Mouse (Mus musculus): ENCODE data around the gene G6pc3. TPM values are rescaled to one million over a fixed set of nuclear protein-coding genes. Genes with fewer than 3 reads are reported as not detected.

Gene G6pc3
- polyA plus RNA-seq, 1 experiment: 56.5 TPM

GRCm38 (mm10) chr11:102209742-102210141 is 20.3 kb downstream of the G6pc3 start:
- Histone ChIP-seq H3K27ac (ENCODE audit: control insufficient read depth, insufficient read depth, low read length) (no peak overlapping the region), H3K4me1 (replicated peaks; ENCODE audit: control insufficient read depth, insufficient read depth, low read length) (peaks cover 32% of the 10 kb centered on the region), H3K36me3 (ENCODE audit: control insufficient read depth, insufficient read depth, low read length) (no peaks in the 10 kb centered on the region), H3K4me3 (ENCODE audit: control insufficient read depth, insufficient read depth, low read length) (no peak overlapping the region), H3K27me3 (ENCODE audit: control insufficient read depth, insufficient read depth, low read length) (no peaks in the 10 kb centered on the region)
- WGBS: 29% methylated on average over 2 of the region's 2 CpGs
- peak; percentile 30 for DNase-seq
- TF ChIP-seq POLR2A (IDR thresholded peaks at IDR 0.05; ENCODE audit: control insufficient read depth, extremely low read depth, insufficient read depth, low read length, poor library complexity) (no peak), CTCF (IDR thresholded peaks at IDR 0.05; ENCODE audit: borderline replicate concordance, control insufficient read depth, extremely low read depth, insufficient read depth, low read length, poor library complexity) (peak; percentile 48; the same call in 1 of the 2 replicates)

- H3K4me1 ChIP-seq (replicated peaks; ENCODE audit: control insufficient read depth, insufficient read depth, low read length): peaks cover 36% of the 10 kb centered on the region
- 88% methylated on average over 3 of the region's 3 CpGs for WGBS
- TF ChIP-seq POLR2A (IDR thresholded peaks at IDR 0.05; ENCODE audit: control insufficient read depth, extremely low read depth, insufficient read depth, low read length, poor library complexity) (no peak), CTCF (IDR thresholded peaks at IDR 0.05; ENCODE audit: borderline replicate concordance, control insufficient read depth, extremely low read depth, insufficient read depth, low read length, poor library complexity) (no peak)
- no peak overlapping the region for H3K4me3 ChIP-seq (ENCODE audit: control insufficient read depth, insufficient read depth, low read length)
- no peak overlapping the region for H3K27ac ChIP-seq (ENCODE audit: control insufficient read depth, insufficient read depth, low read length)
- H3K36me3 ChIP-seq (ENCODE audit: control insufficient read depth, insufficient read depth, low read length): no peaks in the 10 kb centered on the region
- DNase-seq: no peak
- no peaks in the 10 kb centered on the region for H3K27me3 ChIP-seq (ENCODE audit: control insufficient read depth, insufficient read depth, low read length)
These were observed 20.8 kb downstream of the G6pc3 start for GRCm38 (mm10) chr11:102210185-102210584.

GRCm38 (mm10) chr11:102211011-102211410 is 21.6 kb downstream of the G6pc3 start:
- Histone ChIP-seq H3K4me3 (ENCODE audit: control insufficient read depth, insufficient read depth, low read length) (no peak overlapping the region), H3K27ac (ENCODE audit: control insufficient read depth, insufficient read depth, low read length) (no peak overlapping the region), H3K4me1 (replicated peaks; ENCODE audit: control insufficient read depth, insufficient read depth, low read length) (peaks cover 41% of the 10 kb centered on the region), H3K27me3 (ENCODE audit: control insufficient read depth, insufficient read depth, low read length) (no peaks in the 10 kb centered on the region), H3K36me3 (ENCODE audit: control insufficient read depth, insufficient read depth, low read length) (no peaks in the 10 kb centered on the region)
- TF ChIP-seq CTCF (IDR thresholded peaks at IDR 0.05; ENCODE audit: borderline replicate concordance, control insufficient read depth, extremely low read depth, insufficient read depth, low read length, poor library complexity) (no peak), POLR2A (IDR thresholded peaks at IDR 0.05; ENCODE audit: control insufficient read depth, extremely low read depth, insufficient read depth, low read length, poor library complexity) (no peak)
- no peak for DNase-seq
- WGBS: 90% methylated on average over 5 of the region's 5 CpGs

- Histone ChIP-seq H3K4me1 (replicated peaks; ENCODE audit: control insufficient read depth, insufficient read depth, low read length) (peaks cover 47% of the 10 kb centered on the region), H3K36me3 (ENCODE audit: control insufficient read depth, insufficient read depth, low read length) (no peaks in the 10 kb centered on the region), H3K27ac (ENCODE audit: control insufficient read depth, insufficient read depth, low read length) (no peak overlapping the region), H3K27me3 (ENCODE audit: control insufficient read depth, insufficient read depth, low read length) (no peaks in the 10 kb centered on the region), H3K4me3 (ENCODE audit: control insufficient read depth, insufficient read depth, low read length) (no peak overlapping the region)
- TF ChIP-seq POLR2A (IDR thresholded peaks at IDR 0.05; ENCODE audit: control insufficient read depth, extremely low read depth, insufficient read depth, low read length, poor library complexity): no peak
- 94% methylated on average over 18 of the region's 18 CpGs for WGBS
- no peak for DNase-seq
These were observed 22.5 kb downstream of the G6pc3 start for GRCm38 (mm10) chr11:102211936-102212341.

GRCm38 (mm10) chr11:102214430-102215156 is 25.2 kb downstream of the G6pc3 start:
- H3K4me3 ChIP-seq (ENCODE audit: control insufficient read depth, insufficient read depth, low read length): no peak overlapping the region
- H3K36me3 ChIP-seq (ENCODE audit: control insufficient read depth, insufficient read depth, low read length): no peaks in the 10 kb centered on the region
- no peak overlapping the region for H3K27ac ChIP-seq (ENCODE audit: control insufficient read depth, insufficient read depth, low read length)
- DNase-seq: no peak
- H3K27me3 ChIP-seq (ENCODE audit: control insufficient read depth, insufficient read depth, low read length): no peaks in the 10 kb centered on the region
- no peak for TF ChIP-seq POLR2A (IDR thresholded peaks at IDR 0.05; ENCODE audit: control insufficient read depth, extremely low read depth, insufficient read depth, low read length, poor library complexity)
- TF ChIP-seq CTCF (IDR thresholded peaks at IDR 0.05; ENCODE audit: borderline replicate concordance, control insufficient read depth, extremely low read depth, insufficient read depth, low read length, poor library complexity): no peak
- 76% methylated on average over 10 of the region's 10 CpGs for WGBS
- H3K4me1 ChIP-seq (replicated peaks; ENCODE audit: control insufficient read depth, insufficient read depth, low read length): peaks cover 52% of the 10 kb centered on the region

- 93% methylated on average over 11 of the region's 11 CpGs for WGBS
- DNase-seq: no peak
- H3K36me3 ChIP-seq (ENCODE audit: control insufficient read depth, insufficient read depth, low read length): no peaks in the 10 kb centered on the region
- H3K27ac ChIP-seq (ENCODE audit: control insufficient read depth, insufficient read depth, low read length): no peak overlapping the region
- H3K4me1 ChIP-seq (replicated peaks; ENCODE audit: control insufficient read depth, insufficient read depth, low read length): peaks cover 52% of the 10 kb centered on the region
- no peaks in the 10 kb centered on the region for H3K27me3 ChIP-seq (ENCODE audit: control insufficient read depth, insufficient read depth, low read length)
- H3K4me3 ChIP-seq (ENCODE audit: control insufficient read depth, insufficient read depth, low read length): no peak overlapping the region
- no peak for TF ChIP-seq POLR2A (IDR thresholded peaks at IDR 0.05; ENCODE audit: control insufficient read depth, extremely low read depth, insufficient read depth, low read length, poor library complexity)
- no peak for TF ChIP-seq CTCF (IDR thresholded peaks at IDR 0.05; ENCODE audit: borderline replicate concordance, control insufficient read depth, extremely low read depth, insufficient read depth, low read length, poor library complexity)
These were observed 26.1 kb downstream of the G6pc3 start for GRCm38 (mm10) chr11:102215511-102215910.
